Mouse (Mus musculus) heart, postnatal 0 days (tissue): ENCODE measurements around the gene Cnot1. TPM values are rescaled to one million over a fixed set of nuclear protein-coding genes. Genes with fewer than 3 reads are reported as not detected.

Experiments
- ATAC-seq: fragments of 200-750 bp; cut with Nextera tagmentation; 2 replicates; pipeline ENCODE4 v1.8.0; 2017; ENCODE audit warnings: low read depth, moderate number of reproducible peaks, moderate library complexity; ENCODE audit not compliant: insufficient read depth
- DNase-seq: peaks from one replicate; pipeline ENCODE4 v3.0.0-alpha.2; 2016; ENCODE audit warnings: low spot score
- H3K27ac ChIP-seq: fragments of 300-500 bp; sonication (generic); 2 replicates; pipeline ENCODE4 v1.5.1; 2014; ENCODE audit warnings: low read depth, mild to moderate bottlenecking
- H3K27me3 ChIP-seq: fragments of 300-500 bp; sonication (generic); 2 replicates; pipeline ENCODE4 v1.6.1; 2014; ENCODE audit warnings: low read length, mixed read lengths; ENCODE audit not compliant: control insufficient read depth, insufficient read depth
- H3K36me3 ChIP-seq: fragments of 300-500 bp; sonication (generic); replicated peaks from 2 replicates; pipeline ENCODE4 v1.6.1; 2014; ENCODE audit warnings: low read length, mixed read lengths; ENCODE audit not compliant: control insufficient read depth, insufficient read depth
- H3K4me1 ChIP-seq: fragments of 300-500 bp; sonication (generic); 2 replicates; pipeline ENCODE4 v1.6.1; 2014; ENCODE audit warnings: antibody characterized with exemption; ENCODE audit not compliant: control insufficient read depth, insufficient read depth
- H3K4me2 ChIP-seq: fragments of 300-500 bp; sonication (generic); 2 replicates; pipeline ENCODE4 v1.6.1; 2014; ENCODE audit warnings: low read depth, mild to moderate bottlenecking, low read length, moderate library complexity
- H3K4me3 ChIP-seq: fragments of 300-500 bp; sonication (generic); 2 replicates; pipeline ENCODE4 v1.5.1; 2014; ENCODE audit warnings: low read depth, low read length
- H3K9ac ChIP-seq: fragments of 300-500 bp; sonication (generic); replicated peaks from 2 replicates; pipeline ENCODE4 v1.6.1; 2014; ENCODE audit warnings: low read depth, low read length, mixed read lengths
- H3K9me3 ChIP-seq: fragments of 300-500 bp; sonication (generic); replicated peaks from 2 replicates; pipeline ENCODE4 v1.6.1; 2016; ENCODE audit warnings: low read length; ENCODE audit not compliant: control insufficient read depth
- CTCF ChIP-seq: IDR thresholded peaks from 2 replicates; pipeline ENCODE4 v1.5.1; 2016; ENCODE audit warnings: antibody characterized with exemption, control low read depth, low read depth
- EP300 ChIP-seq: IDR thresholded peaks from 2 replicates; pipeline ENCODE4 v1.6.1; 2016; ENCODE audit warnings: antibody characterized with exemption, low read depth
- WGBS: fragments of 180-500 bp; shearing (Covaris S2); extraction: QIAGEN DNeasy Blood & Tissue Kit; methylation state at CpG from one replicate; pipeline ENCODE4 v1.1.7; 2014; 5-methylcytosine and 5-hydroxymethylcytosine counted together
- polyA plus RNA-seq: library from polyadenylated mRNA; unstranded; fragments of >200 nt; fragmentation: Nextera tagmentation; extraction: Ambion mirVana; gene quantifications from 2 replicates; pipeline ENCODE4 v1.2.1, GENCODE M21; 2015
- total RNA-seq: library from RNA; depleted of rRNA; stranded (reverse); fragments of >200 nt; gene quantifications from 2 replicates; pipeline ENCODE4 v1.2.3, GENCODE M21; 2014; ENCODE audit warnings: low replicate concordance

Gene Cnot1
- total and polyA plus RNA-seq, 2 experiments from 2014 or later = 22.7 to 290 TPM

GRCm38 (mm10) chr8:95715676-95716531 is 91.4 kb downstream of the Cnot1 start, which contains the start of gene Setd6:
Setd6 (plus strand) TSS chr8:95715881.
- Histone ChIP-seq H3K4me1 (peaks cover 10% of the 10 kb centered on the region; the same call in 1 of the 2 replicates), H3K27me3 (no peaks in the 10 kb centered on the region), H3K4me3 (peak within 1 kb of the TSS; percentile 74), H3K9ac (peak within 1 kb of the TSS; percentile 64), H3K9me3 (no peaks in the 10 kb centered on the region), H3K4me2 (peak within 1 kb of the TSS; percentile 87), H3K27ac (peak within 1 kb of the TSS; percentile 46), H3K36me3 (peaks cover 53% of the 10 kb centered on the region)
- TF ChIP-seq EP300 (no peak), CTCF (no peak)
- 2% methylated on average over 75 of the region's 79 CpGs for WGBS
- ATAC-seq = peak; percentile 88
- DNase-seq = peak; percentile 88

GRCm38 (mm10) chr8:95714837-95715413 is 92.3 kb downstream of the Cnot1 start:
- peak overlapping the region; percentile 40; the same call in 1 of the 2 replicates for H3K27ac ChIP-seq
- peak overlapping the region; percentile 74 for H3K4me3 ChIP-seq
- H3K27me3 ChIP-seq = no peaks in the 10 kb centered on the region
- TF ChIP-seq CTCF = no peak
- no peak for TF ChIP-seq EP300
- H3K9ac ChIP-seq = 0 out of 2 replicates have a peak overlapping the region, but pooled peaks have one; percentile 64
- 67% methylated on average over 6 of the region's 6 CpGs for WGBS
- ATAC-seq (no peak), DNase-seq (no peak)
- H3K4me1 ChIP-seq = peaks cover 14% of the 10 kb centered on the region; the same call in 1 of the 2 replicates
- no peaks in the 10 kb centered on the region for H3K9me3 ChIP-seq
- peaks cover 53% of the 10 kb centered on the region for H3K36me3 ChIP-seq
- peak overlapping the region; percentile 87 for H3K4me2 ChIP-seq

GRCm38 (mm10) chr8:95714367-95714766 is 92.9 kb downstream of the Cnot1 start:
- ATAC-seq (no peak), DNase-seq (no peak)
- WGBS = 80% methylated on average over 4 of the region's 4 CpGs
- Histone ChIP-seq H3K9me3 (no peaks in the 10 kb centered on the region), H3K27ac (no peak overlapping the region), H3K4me2 (no peak overlapping the region), H3K27me3 (no peaks in the 10 kb centered on the region), H3K4me3 (no peak overlapping the region), H3K36me3 (peaks cover 53% of the 10 kb centered on the region), H3K9ac (no peak overlapping the region), H3K4me1 (peaks cover 14% of the 10 kb centered on the region; the same call in 1 of the 2 replicates)
- no peak for TF ChIP-seq EP300

GRCm38 (mm10) chr8:95713100-95714010 is 93.9 kb downstream of the Cnot1 start:
- Histone ChIP-seq H3K9me3 (no peaks in the 10 kb centered on the region), H3K4me3 (no peak overlapping the region), H3K36me3 (peaks cover 53% of the 10 kb centered on the region), H3K27ac (no peak overlapping the region), H3K9ac (no peak overlapping the region), H3K4me1 (peaks cover 14% of the 10 kb centered on the region; the same call in 1 of the 2 replicates), H3K27me3 (no peaks in the 10 kb centered on the region), H3K4me2 (no peak overlapping the region)
- TF ChIP-seq CTCF = peak; percentile 70
- TF ChIP-seq EP300 = no peak
- ATAC-seq (peak; percentile 7; the same call in 1 of the 2 replicates), DNase-seq (peak; percentile 56)
- WGBS = 75% methylated on average over 19 of the region's 19 CpGs

- DNase-seq (no peak), ATAC-seq (no peak)
- Histone ChIP-seq H3K4me3 (no peak overlapping the region), H3K36me3 (peaks cover 55% of the 10 kb centered on the region), H3K4me1 (peaks cover 14% of the 10 kb centered on the region; the same call in 1 of the 2 replicates), H3K9me3 (no peaks in the 10 kb centered on the region), H3K9ac (no peak overlapping the region), H3K4me2 (no peak overlapping the region), H3K27me3 (no peaks in the 10 kb centered on the region), H3K27ac (no peak overlapping the region)
- TF ChIP-seq EP300 (no peak), CTCF (no peak)
- 83% methylated on average over 9 of the region's 9 CpGs for WGBS
Observed at GRCm38 (mm10) chr8:95712395-95712794, 94.9 kb downstream of the Cnot1 start.
